Mouse (Mus musculus) testis, adult 2 months (tissue): ENCODE measurements around the gene Auh.

Experiments
- CTCF ChIP-seq: fragments of 200-500 bp; IDR thresholded peaks from 2 replicates; pipeline ENCODE4 v1.5.1; 2012; ENCODE audit warnings: low read depth, mild to moderate bottlenecking, inconsistent platforms, low read length, moderate library complexity; ENCODE audit not compliant: control insufficient read depth, insufficient read depth, insufficient replicate concordance
- POLR2A ChIP-seq: fragments of 200-500 bp; IDR thresholded peaks from 2 replicates; pipeline ENCODE4 v1.6.1; 2012; ENCODE audit warnings: low read depth, mild to moderate bottlenecking, inconsistent platforms, low read length, moderate library complexity; ENCODE audit not compliant: control insufficient read depth

DNA sequence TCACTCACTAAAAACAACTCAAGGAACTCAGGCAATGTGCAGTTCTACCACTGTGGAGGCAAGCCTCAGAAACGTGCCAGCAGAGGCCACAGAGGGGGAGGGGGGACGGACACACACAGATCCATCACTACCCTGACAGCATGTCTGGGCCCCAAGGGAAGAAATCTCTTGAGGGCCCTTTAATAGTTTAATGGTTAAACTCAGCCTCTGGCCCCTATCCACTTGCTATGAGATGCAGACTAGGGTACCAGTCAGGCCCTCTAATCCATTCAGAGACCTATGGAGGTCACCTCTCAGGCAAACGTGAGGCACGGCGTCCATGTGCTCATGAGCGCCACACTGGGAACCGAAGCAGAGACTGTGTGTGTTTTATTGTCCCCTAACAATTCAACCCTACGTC lies 17.0 kb downstream of the Auh start:
- TF ChIP-seq CTCF (no peak), POLR2A (no peak)
